Mouse (Mus musculus): ENCODE results near the gene Platr17. TPM values are rescaled to one million over a fixed set of nuclear protein-coding genes. Genes with fewer than 3 reads are reported as not detected.
"Not testable (repeated sequence)": the region's sequence is repeated elsewhere in the genome, so short reads cannot be mapped to it uniquely, and the experiment has no call there.

Gene Platr17
- polyA plus RNA-seq, 1 experiment from 2014 or later, result 0.36 TPM

DNA sequence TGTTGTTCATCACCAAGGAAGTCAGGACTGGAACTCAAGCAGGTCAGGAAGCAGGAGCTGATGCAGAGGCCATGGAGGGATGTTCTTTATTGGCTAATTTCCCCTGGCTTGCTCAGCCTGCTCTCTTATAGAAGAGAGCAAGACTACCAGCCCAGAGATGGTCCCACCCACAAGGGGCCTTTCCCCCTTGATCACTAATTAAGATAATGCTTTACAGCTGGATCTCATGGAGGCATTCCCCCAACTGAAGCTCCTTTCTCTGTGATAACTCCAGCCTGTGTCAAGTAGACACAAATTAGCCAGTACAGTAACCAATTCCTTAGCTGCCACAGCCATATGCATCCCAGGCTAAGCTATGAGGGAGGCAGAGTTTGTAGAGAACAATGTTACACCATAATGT, 16.7 kb upstream of the Platr17 start:
- peak; percentile 58 for DNase-seq (ENCODE audit: low spot score)
- H3K9me3 ChIP-seq (replicated peaks; ENCODE audit: control insufficient read depth, low read length); H3K27me3 ChIP-seq (ENCODE audit: control insufficient read depth, insufficient read depth, low read length); H3K4me1 ChIP-seq (ENCODE audit: control insufficient read depth, insufficient read depth, low read length); ATAC-seq (replicated peaks; ENCODE audit: insufficient number of reproducible peaks, low FRiP score, low TSS enrichment, low read depth); H3K27ac ChIP-seq (replicated peaks; ENCODE audit: low read depth, low read length); H3K4me3 ChIP-seq (ENCODE audit: low read depth, low read length); H3K9ac ChIP-seq (replicated peaks; ENCODE audit: low read length); H3K36me3 ChIP-seq (replicated peaks; ENCODE audit: control insufficient read depth, insufficient read depth, low read depth, low read length): not testable (repeated sequence)
- H3K4me2 ChIP-seq (ENCODE audit: low read depth, low read length), result peak overlapping the region; percentile 7; the same call in 1 of the 2 replicates

GRCm38 (mm10) chr17:33889941-33890532, 14.9 kb upstream of the Platr17 start:
- H3K36me3 ChIP-seq (replicated peaks; ENCODE audit: control insufficient read depth, insufficient read depth, low read depth, low read length); H3K4me1 ChIP-seq (ENCODE audit: control insufficient read depth, insufficient read depth, low read length); H3K27me3 ChIP-seq (ENCODE audit: control insufficient read depth, insufficient read depth, low read length); DNase-seq (ENCODE audit: low spot score); H3K9me3 ChIP-seq (replicated peaks; ENCODE audit: control insufficient read depth, low read length); H3K27ac ChIP-seq (replicated peaks; ENCODE audit: low read depth, low read length): not testable (repeated sequence)
- WGBS, result under 1% methylated on average over 44 of the region's 44 CpGs
- H3K9ac ChIP-seq (replicated peaks; ENCODE audit: low read length), result peak overlapping the region; percentile 76
- ATAC-seq (replicated peaks; ENCODE audit: insufficient number of reproducible peaks, low FRiP score, low TSS enrichment, low read depth), result peak; percentile 42
- H3K4me2 ChIP-seq (ENCODE audit: low read depth, low read length), result peak overlapping the region; percentile 51
- peak overlapping the region; percentile 61 for H3K4me3 ChIP-seq (ENCODE audit: low read depth, low read length)

GRCm38 (mm10) chr17:33890533-33891059, 14.3 kb upstream of the Platr17 start, which contains the start of gene Kifc1:
Kifc1 (minus strand) TSS chr17:33890661.
- DNase-seq (ENCODE audit: low spot score) (peak; percentile 100), ATAC-seq (replicated peaks; ENCODE audit: insufficient number of reproducible peaks, low FRiP score, low TSS enrichment, low read depth) (peak; percentile 98)
- peak within 1 kb of the TSS; percentile 54 for H3K4me2 ChIP-seq (ENCODE audit: low read depth, low read length)
- H3K27ac ChIP-seq (replicated peaks; ENCODE audit: low read depth, low read length), result no peak within 1 kb of the TSS; the same call in 1 of the 2 replicates
- H3K9me3 ChIP-seq (replicated peaks; ENCODE audit: control insufficient read depth, low read length), result no peaks in the 10 kb centered on the region
- WGBS, result under 1% methylated on average over 49 of the region's 49 CpGs
- H3K27me3 ChIP-seq (ENCODE audit: control insufficient read depth, insufficient read depth, low read length), result no peaks in the 10 kb centered on the region
- H3K9ac ChIP-seq (replicated peaks; ENCODE audit: low read length), result peak within 1 kb of the TSS; percentile 76
- H3K4me3 ChIP-seq (ENCODE audit: low read depth, low read length), result peak within 1 kb of the TSS; percentile 61
- no peaks in the 10 kb centered on the region for H3K36me3 ChIP-seq (replicated peaks; ENCODE audit: control insufficient read depth, insufficient read depth, low read depth, low read length)
- H3K4me1 ChIP-seq (ENCODE audit: control insufficient read depth, insufficient read depth, low read length), result peaks cover 2% of the 10 kb centered on the region; the same call in 1 of the 2 replicates

GRCm38 (mm10) chr17:33891357-33891756, 13.6 kb upstream of the Platr17 start:
- no peak overlapping the region for H3K9ac ChIP-seq (replicated peaks; ENCODE audit: low read length)
- no peaks in the 10 kb centered on the region for H3K9me3 ChIP-seq (replicated peaks; ENCODE audit: control insufficient read depth, low read length)
- peaks cover 2% of the 10 kb centered on the region; the same call in 1 of the 2 replicates for H3K4me1 ChIP-seq (ENCODE audit: control insufficient read depth, insufficient read depth, low read length)
- no peak for DNase-seq (ENCODE audit: low spot score)
- H3K36me3 ChIP-seq (replicated peaks; ENCODE audit: control insufficient read depth, insufficient read depth, low read depth, low read length), result no peaks in the 10 kb centered on the region
- H3K27ac ChIP-seq (replicated peaks; ENCODE audit: low read depth, low read length), result no peak overlapping the region
- H3K4me3 ChIP-seq (ENCODE audit: low read depth, low read length), result no peak overlapping the region
- WGBS, result 75% methylated on average over 2 of the region's 2 CpGs
- no peak overlapping the region for H3K4me2 ChIP-seq (ENCODE audit: low read depth, low read length)
- no peaks in the 10 kb centered on the region for H3K27me3 ChIP-seq (ENCODE audit: control insufficient read depth, insufficient read depth, low read length)
- no peak for ATAC-seq (replicated peaks; ENCODE audit: insufficient number of reproducible peaks, low FRiP score, low TSS enrichment, low read depth)

GRCm38 (mm10) chr17:33891892-33892291, 13.0 kb upstream of the Platr17 start:
- not testable (repeated sequence) for H3K36me3 ChIP-seq (replicated peaks; ENCODE audit: control insufficient read depth, insufficient read depth, low read depth, low read length); H3K4me2 ChIP-seq (ENCODE audit: low read depth, low read length); H3K9ac ChIP-seq (replicated peaks; ENCODE audit: low read length); H3K4me1 ChIP-seq (ENCODE audit: control insufficient read depth, insufficient read depth, low read length); H3K4me3 ChIP-seq (ENCODE audit: low read depth, low read length); H3K27me3 ChIP-seq (ENCODE audit: control insufficient read depth, insufficient read depth, low read length); ATAC-seq (replicated peaks; ENCODE audit: insufficient number of reproducible peaks, low FRiP score, low TSS enrichment, low read depth); H3K9me3 ChIP-seq (replicated peaks; ENCODE audit: control insufficient read depth, low read length); DNase-seq (ENCODE audit: low spot score); H3K27ac ChIP-seq (replicated peaks; ENCODE audit: low read depth, low read length)
- WGBS, result 63% methylated on average over 6 of the region's 6 CpGs

- no peaks in the 10 kb centered on the region for H3K36me3 ChIP-seq (replicated peaks; ENCODE audit: control insufficient read depth, insufficient read depth, low read depth, low read length)
- H3K4me1 ChIP-seq (ENCODE audit: control insufficient read depth, insufficient read depth, low read length), result peaks cover 2% of the 10 kb centered on the region; the same call in 1 of the 2 replicates
- H3K9ac ChIP-seq (replicated peaks; ENCODE audit: low read length), result no peak overlapping the region
- ATAC-seq (replicated peaks; ENCODE audit: insufficient number of reproducible peaks, low FRiP score, low TSS enrichment, low read depth) (no peak), DNase-seq (ENCODE audit: low spot score) (no peak)
- WGBS, result 19% methylated on average over 7 of the region's 7 CpGs
- no peak overlapping the region for H3K4me2 ChIP-seq (ENCODE audit: low read depth, low read length)
- H3K27ac ChIP-seq (replicated peaks; ENCODE audit: low read depth, low read length), result no peak overlapping the region
- H3K4me3 ChIP-seq (ENCODE audit: low read depth, low read length), result no peak overlapping the region
- no peaks in the 10 kb centered on the region for H3K27me3 ChIP-seq (ENCODE audit: control insufficient read depth, insufficient read depth, low read length)
- no peaks in the 10 kb centered on the region for H3K9me3 ChIP-seq (replicated peaks; ENCODE audit: control insufficient read depth, low read length)
Measured at GRCm38 (mm10) chr17:33892429-33892828, 12.5 kb upstream of the Platr17 start.

GRCm38 (mm10) chr17:33893011-33893410, 11.9 kb upstream of the Platr17 start:
- ATAC-seq (replicated peaks; ENCODE audit: insufficient number of reproducible peaks, low FRiP score, low TSS enrichment, low read depth); H3K27me3 ChIP-seq (ENCODE audit: control insufficient read depth, insufficient read depth, low read length); H3K9ac ChIP-seq (replicated peaks; ENCODE audit: low read length); H3K36me3 ChIP-seq (replicated peaks; ENCODE audit: control insufficient read depth, insufficient read depth, low read depth, low read length); H3K27ac ChIP-seq (replicated peaks; ENCODE audit: low read depth, low read length); H3K9me3 ChIP-seq (replicated peaks; ENCODE audit: control insufficient read depth, low read length); H3K4me2 ChIP-seq (ENCODE audit: low read depth, low read length); H3K4me3 ChIP-seq (ENCODE audit: low read depth, low read length); H3K4me1 ChIP-seq (ENCODE audit: control insufficient read depth, insufficient read depth, low read length); DNase-seq (ENCODE audit: low spot score): not testable (repeated sequence)
- 75% methylated on average over 4 of the region's 4 CpGs for WGBS

DNA sequence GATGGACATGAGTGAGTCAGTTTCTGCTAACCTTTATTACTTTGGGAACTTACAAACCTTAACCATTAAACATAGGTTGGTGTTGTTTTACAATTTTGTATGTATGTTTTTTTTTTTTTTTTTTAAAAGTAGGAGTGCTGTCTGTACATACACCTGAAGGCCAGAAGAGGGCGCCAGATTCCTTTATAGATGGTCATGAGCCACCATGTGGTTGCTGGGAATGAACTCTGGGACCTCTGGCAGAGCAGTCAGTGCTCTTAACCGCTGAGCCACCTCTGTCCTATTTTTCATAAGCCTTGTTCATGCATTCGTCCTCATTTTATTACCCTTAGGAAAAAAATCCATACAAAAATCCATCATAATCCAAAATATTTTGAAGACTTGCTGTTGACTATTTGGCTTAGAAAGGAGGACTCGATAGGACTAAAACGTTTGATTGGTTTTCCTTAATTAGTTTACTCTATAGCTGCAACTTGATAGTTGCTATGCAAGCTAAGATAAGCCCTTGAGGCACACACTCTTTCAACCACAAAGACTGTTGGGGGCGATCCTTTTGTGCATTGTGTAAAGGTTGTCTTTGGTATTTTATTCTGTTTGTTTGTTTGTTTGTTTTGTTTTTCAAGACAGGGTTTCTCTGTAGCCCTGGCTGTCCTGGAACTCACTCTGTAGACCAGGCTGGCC, 7.7 kb upstream of the Platr17 start:
- DNase-seq (ENCODE audit: low spot score) (peak; percentile 79), ATAC-seq (replicated peaks; ENCODE audit: insufficient number of reproducible peaks, low FRiP score, low TSS enrichment, low read depth) (no peak)

More for the DNA sequence above, 7.7 kb upstream of the Platr17 start:
- Histone ChIP-seq H3K27ac (replicated peaks; ENCODE audit: low read depth, low read length) (no peak overlapping the region), H3K27me3 (ENCODE audit: control insufficient read depth, insufficient read depth, low read length) (no peaks in the 10 kb centered on the region), H3K36me3 (replicated peaks; ENCODE audit: control insufficient read depth, insufficient read depth, low read depth, low read length) (no peaks in the 10 kb centered on the region), H3K4me1 (ENCODE audit: control insufficient read depth, insufficient read depth, low read length) (no peaks in the 10 kb centered on the region), H3K9me3 (replicated peaks; ENCODE audit: control insufficient read depth, low read length) (no peaks in the 10 kb centered on the region), H3K4me3 (ENCODE audit: low read depth, low read length) (no peak overlapping the region), H3K9ac (replicated peaks; ENCODE audit: low read length) (no peak overlapping the region), H3K4me2 (ENCODE audit: low read depth, low read length) (no peak overlapping the region)
- WGBS, result 43% methylated on average over 6 of the region's 6 CpGs
